Mouse (Mus musculus) limb, embryonic 15.5 days (tissue): Measurements from ENCODE around the gene Acad12. TPM values are rescaled to one million over a fixed set of nuclear protein-coding genes. Genes with fewer than 3 reads are reported as not detected.
"Not testable (repeated sequence)": the region's sequence is repeated elsewhere in the genome, so short reads cannot be mapped to it uniquely, and the experiment has no call there.

Experiments used
- ATAC-seq: fragments of 200-750 bp; cut with Nextera tagmentation; 2 replicates; pipeline ENCODE4 v1.8.0; 2017; ENCODE audit warnings: low read depth, moderate TSS enrichment; ENCODE audit not compliant: insufficient number of reproducible peaks, low FRiP score, low TSS enrichment
- H3K27ac ChIP-seq: fragments of 300-500 bp; sonication (generic); 2 replicates; pipeline ENCODE4 v1.5.1; 2015; ENCODE audit warnings: moderate library complexity, mild to moderate bottlenecking, inconsistent platforms
- H3K27me3 ChIP-seq: fragments of 300-500 bp; sonication (generic); 2 replicates; pipeline ENCODE4 v1.6.1; 2015; ENCODE audit warnings: inconsistent platforms
- H3K36me3 ChIP-seq: fragments of 300-500 bp; sonication (generic); 2 replicates; pipeline ENCODE4 v1.6.1; 2015; ENCODE audit warnings: inconsistent platforms
- H3K4me1 ChIP-seq: fragments of 300-500 bp; sonication (generic); 2 replicates; pipeline ENCODE4 v1.6.1; 2015; ENCODE audit warnings: inconsistent platforms
- H3K4me2 ChIP-seq: fragments of 300-500 bp; sonication (generic); 2 replicates; pipeline ENCODE4 v1.6.1; 2015; ENCODE audit warnings: mild to moderate bottlenecking, inconsistent platforms
- H3K4me3 ChIP-seq: fragments of 300-500 bp; sonication (generic); 2 replicates; pipeline ENCODE4 v1.5.1; 2015; ENCODE audit warnings: mild to moderate bottlenecking, inconsistent platforms
- H3K9ac ChIP-seq: fragments of 300-500 bp; sonication (generic); 2 replicates; pipeline ENCODE4 v1.6.1; 2015; ENCODE audit warnings: inconsistent platforms
- H3K9me3 ChIP-seq: fragments of 300-500 bp; sonication (generic); 2 replicates; pipeline ENCODE4 v1.6.1; 2016; ENCODE audit warnings: inconsistent platforms
- WGBS: fragments of 180-500 bp; shearing (Covaris S2); methylation state at CpG from one replicate; pipeline ENCODE4 v1.1.7; 2015; 5-methylcytosine and 5-hydroxymethylcytosine counted together
- polyA plus RNA-seq: library from polyadenylated mRNA; unstranded; fragments of >200 nt; fragmentation: Nextera tagmentation; extraction: Ambion mirVana; gene quantifications from 2 replicates; pipeline ENCODE4 v1.2.1, GENCODE M21; 2015

Acad12 gene
- polyA plus RNA-seq, 1 experiment from 2014 or later, result 1.8 TPM

GRCm38 (mm10) chr5:121654526-121654925, 35.8 kb upstream of the Acad12 start:
- Histone ChIP-seq H3K4me3 (no peak overlapping the region), H3K9ac (no peak overlapping the region), H3K4me1 (no peaks in the 10 kb centered on the region), H3K36me3 (no peaks in the 10 kb centered on the region), H3K27ac (no peak overlapping the region), H3K9me3 (no peaks in the 10 kb centered on the region), H3K27me3 (no peaks in the 10 kb centered on the region), H3K4me2 (no peak overlapping the region)
- 67% methylated on average over 4 of the region's 4 CpGs for WGBS
- ATAC-seq, result no peak

GRCm38 (mm10) chr5:121649134-121649533, 30.4 kb upstream of the Acad12 start:
- H3K4me1 ChIP-seq, result 0 out of 2 replicates have a peak, but pooled peaks cover 2% of the 10 kb centered on the region
- no peak overlapping the region for H3K4me2 ChIP-seq
- no peak overlapping the region for H3K27ac ChIP-seq
- ATAC-seq, result no peak
- no peaks in the 10 kb centered on the region for H3K36me3 ChIP-seq
- 46% methylated on average over 7 of the region's 7 CpGs for WGBS
- no peak overlapping the region for H3K9ac ChIP-seq
- no peak overlapping the region for H3K4me3 ChIP-seq
- H3K27me3 ChIP-seq, result no peaks in the 10 kb centered on the region
- H3K9me3 ChIP-seq, result no peaks in the 10 kb centered on the region

GRCm38 (mm10) chr5:121639601-121640000, 20.9 kb upstream of the Acad12 start:
- H3K9me3 ChIP-seq, result no peaks in the 10 kb centered on the region
- no peak overlapping the region for H3K27ac ChIP-seq
- H3K4me2 ChIP-seq, result no peak overlapping the region
- H3K4me1 ChIP-seq, result 0 out of 2 replicates have a peak, but pooled peaks cover 4% of the 10 kb centered on the region
- no peaks in the 10 kb centered on the region for H3K36me3 ChIP-seq
- ATAC-seq, result no peak
- WGBS, result 89% methylated on average over 9 of the region's 9 CpGs
- H3K4me3 ChIP-seq, result no peak overlapping the region
- H3K27me3 ChIP-seq, result no peaks in the 10 kb centered on the region
- no peak overlapping the region for H3K9ac ChIP-seq

- no peak overlapping the region for H3K4me3 ChIP-seq
- H3K9me3 ChIP-seq, result no peaks in the 10 kb centered on the region
- no peak overlapping the region for H3K27ac ChIP-seq
- no peaks in the 10 kb centered on the region for H3K36me3 ChIP-seq
- H3K9ac ChIP-seq, result no peak overlapping the region
- no peaks in the 10 kb centered on the region for H3K27me3 ChIP-seq
- H3K4me1 ChIP-seq, result 0 out of 2 replicates have a peak, but pooled peaks cover 4% of the 10 kb centered on the region
- H3K4me2 ChIP-seq, result no peak overlapping the region
- ATAC-seq, result no peak
- WGBS, result 72% methylated on average over 6 of the region's 6 CpGs
Measured at GRCm38 (mm10) chr5:121637296-121637695, 18.6 kb upstream of the Acad12 start.

GRCm38 (mm10) chr5:121634668-121635067, 15.9 kb upstream of the Acad12 start:
- no peaks in the 10 kb centered on the region for H3K27me3 ChIP-seq
- H3K4me1 ChIP-seq, result 0 out of 2 replicates have a peak, but pooled peaks cover 4% of the 10 kb centered on the region
- no peaks in the 10 kb centered on the region for H3K9me3 ChIP-seq
- H3K4me2 ChIP-seq, result no peak overlapping the region
- 92% methylated on average over 5 of the region's 5 CpGs for whole genome bisulfite sequencing
- no peak overlapping the region for H3K4me3 ChIP-seq
- H3K9ac ChIP-seq, result no peak overlapping the region
- ATAC-seq, result no peak
- H3K27ac ChIP-seq, result no peak overlapping the region
- H3K36me3 ChIP-seq, result no peaks in the 10 kb centered on the region

- H3K9ac ChIP-seq, result no peak overlapping the region
- H3K27ac ChIP-seq, result no peak overlapping the region
- H3K27me3 ChIP-seq, result no peaks in the 10 kb centered on the region
- 0 out of 2 replicates have a peak, but pooled peaks cover 4% of the 10 kb centered on the region for H3K4me1 ChIP-seq
- ATAC-seq, result no peak
- H3K36me3 ChIP-seq, result no peaks in the 10 kb centered on the region
- H3K4me3 ChIP-seq, result no peak overlapping the region
- no peak overlapping the region for H3K4me2 ChIP-seq
- 61% methylated on average over 3 of the region's 3 CpGs for WGBS
- H3K9me3 ChIP-seq, result no peaks in the 10 kb centered on the region
Measured at GRCm38 (mm10) chr5:121632804-121633203, 14.1 kb upstream of the Acad12 start.

GRCm38 (mm10) chr5:121631106-121631647, 12.4 kb upstream of the Acad12 start:
- not testable (repeated sequence) for H3K36me3 ChIP-seq, H3K4me2 ChIP-seq, H3K27ac ChIP-seq, H3K4me1 ChIP-seq, H3K4me3 ChIP-seq, H3K9me3 ChIP-seq, ATAC-seq, H3K9ac ChIP-seq, H3K27me3 ChIP-seq
- WGBS, result 59% methylated on average over 8 of the region's 9 CpGs

GRCm38 (mm10) chr5:121627871-121628270, 9.1 kb upstream of the Acad12 start:
- Histone ChIP-seq H3K27me3 (no peaks in the 10 kb centered on the region), H3K36me3 (no peaks in the 10 kb centered on the region), H3K4me2 (no peak overlapping the region), H3K9me3 (no peaks in the 10 kb centered on the region), H3K27ac (no peak overlapping the region), H3K4me3 (no peak overlapping the region), H3K9ac (no peak overlapping the region), H3K4me1 (no peaks in the 10 kb centered on the region)
- WGBS, result 0% methylated on average over 1 of the region's 1 CpGs
- no peak for ATAC-seq

- H3K27ac ChIP-seq, result no peak overlapping the region
- WGBS, result 84% methylated on average over 3 of the region's 3 CpGs
- no peak for ATAC-seq
Measured at GRCm38 (mm10) chr5:121623241-121623640, 4.5 kb upstream of the Acad12 start.

GRCm38 (mm10) chr5:121621102-121621501, 2.4 kb upstream of the Acad12 start:
- Histone ChIP-seq H3K27ac (no peak overlapping the region), H3K4me2 (no peak overlapping the region), H3K4me1 (peaks cover 10% of the 10 kb centered on the region), H3K9ac (no peak overlapping the region), H3K4me3 (no peak overlapping the region), H3K36me3 (no peaks in the 10 kb centered on the region), H3K9me3 (no peaks in the 10 kb centered on the region), H3K27me3 (no peaks in the 10 kb centered on the region)
- WGBS, result 81% methylated on average over 5 of the region's 5 CpGs
- ATAC-seq, result no peak

More at GRCm38 (mm10) chr5:121623241-121623640, 4.5 kb upstream of the Acad12 start:
- H3K9ac ChIP-seq, result no peak overlapping the region
- no peaks in the 10 kb centered on the region for H3K9me3 ChIP-seq
- H3K4me3 ChIP-seq, result no peak overlapping the region
- H3K27me3 ChIP-seq, result no peaks in the 10 kb centered on the region
- H3K36me3 ChIP-seq, result no peaks in the 10 kb centered on the region
- no peak overlapping the region for H3K4me2 ChIP-seq
- H3K4me1 ChIP-seq, result peaks cover 10% of the 10 kb centered on the region

GRCm38 (mm10) chr5:121614921-121615320, 3.8 kb downstream of the Acad12 start:
- H3K4me2 ChIP-seq, H3K9ac ChIP-seq, H3K36me3 ChIP-seq, ATAC-seq, H3K9me3 ChIP-seq, H3K4me1 ChIP-seq, H3K27me3 ChIP-seq, H3K27ac ChIP-seq, H3K4me3 ChIP-seq: not testable (repeated sequence)
- WGBS, result 88% methylated on average over 3 of the region's 3 CpGs

GRCm38 (mm10) chr5:121612036-121612435, 6.7 kb downstream of the Acad12 start:
- Histone ChIP-seq H3K27me3 (no peaks in the 10 kb centered on the region), H3K9ac (no peak overlapping the region), H3K4me2 (no peak overlapping the region), H3K4me1 (no peaks in the 10 kb centered on the region), H3K36me3 (no peaks in the 10 kb centered on the region), H3K27ac (no peak overlapping the region), H3K4me3 (no peak overlapping the region), H3K9me3 (no peaks in the 10 kb centered on the region)
- ATAC-seq, result no peak
- WGBS, result 84% methylated on average over 6 of the region's 6 CpGs
